Mouse (Mus musculus) colon, adult 2 months (tissue): ENCODE data around the gene Skp2. TPM values are rescaled to one million over a fixed set of nuclear protein-coding genes. Genes with fewer than 3 reads are reported as not detected.

Experiments used
- polyA plus RNA-seq: library from polyadenylated mRNA; depleted of rRNA; stranded (reverse); fragments of >200 nt; gene quantifications from 2 replicates; pipeline ENCODE4 v1.2.3, GENCODE M21; 2012; rRNA removed

Skp2 gene
- polyA plus RNA-seq, result 1.0 and 1.3 TPM in 2 replicates

GRCm38 (mm10) chr15:9155325-9155724 is at the start of gene Skp2:
Gene Skp2, minus strand, starts transcription at chr15:9155425.

GRCm38 (mm10) chr15:9140252-9140680 is 15.0 kb downstream of the Skp2 start, which contains the start of gene Lmbrd2:
Gene Lmbrd2, plus strand, starts transcription at chr15:9140550.

GRCm38 (mm10) chr15:9070912-9071555 is 84.2 kb downstream of the Skp2 start, which contains the start of gene Nadk2:
Gene Nadk2, plus strand, starts transcription at chr15:9071260.

Other genes starting within 250 kb of the Skp2 start
- not detected in 2 replicates for gene Ranbp3l, start 187.5 kb downstream of the Skp2 start, polyA plus RNA-seq
- 9.2 and 9.3 TPM in 2 replicates for gene Nadk2, start 84.2 kb downstream of the Skp2 start, polyA plus RNA-seq
- gene Lmbrd2, start 14.9 kb downstream of the Skp2 start, polyA plus RNA-seq, result 3.9 and 8.3 TPM in 2 replicates
- gene Ugt3a1, start 121.5 kb upstream of the Skp2 start, polyA plus RNA-seq, result not detected in 2 replicates
- not detected in 2 replicates for gene Ugt3a2, start 180.1 kb upstream of the Skp2 start, polyA plus RNA-seq